Mouse (Mus musculus): ENCODE measurements around the gene Orai1. TPM values are rescaled to one million over a fixed set of nuclear protein-coding genes. Genes with fewer than 3 reads are reported as not detected.

The Orai1 gene
- 87.2 TPM for total RNA-seq (2023)

DNA sequence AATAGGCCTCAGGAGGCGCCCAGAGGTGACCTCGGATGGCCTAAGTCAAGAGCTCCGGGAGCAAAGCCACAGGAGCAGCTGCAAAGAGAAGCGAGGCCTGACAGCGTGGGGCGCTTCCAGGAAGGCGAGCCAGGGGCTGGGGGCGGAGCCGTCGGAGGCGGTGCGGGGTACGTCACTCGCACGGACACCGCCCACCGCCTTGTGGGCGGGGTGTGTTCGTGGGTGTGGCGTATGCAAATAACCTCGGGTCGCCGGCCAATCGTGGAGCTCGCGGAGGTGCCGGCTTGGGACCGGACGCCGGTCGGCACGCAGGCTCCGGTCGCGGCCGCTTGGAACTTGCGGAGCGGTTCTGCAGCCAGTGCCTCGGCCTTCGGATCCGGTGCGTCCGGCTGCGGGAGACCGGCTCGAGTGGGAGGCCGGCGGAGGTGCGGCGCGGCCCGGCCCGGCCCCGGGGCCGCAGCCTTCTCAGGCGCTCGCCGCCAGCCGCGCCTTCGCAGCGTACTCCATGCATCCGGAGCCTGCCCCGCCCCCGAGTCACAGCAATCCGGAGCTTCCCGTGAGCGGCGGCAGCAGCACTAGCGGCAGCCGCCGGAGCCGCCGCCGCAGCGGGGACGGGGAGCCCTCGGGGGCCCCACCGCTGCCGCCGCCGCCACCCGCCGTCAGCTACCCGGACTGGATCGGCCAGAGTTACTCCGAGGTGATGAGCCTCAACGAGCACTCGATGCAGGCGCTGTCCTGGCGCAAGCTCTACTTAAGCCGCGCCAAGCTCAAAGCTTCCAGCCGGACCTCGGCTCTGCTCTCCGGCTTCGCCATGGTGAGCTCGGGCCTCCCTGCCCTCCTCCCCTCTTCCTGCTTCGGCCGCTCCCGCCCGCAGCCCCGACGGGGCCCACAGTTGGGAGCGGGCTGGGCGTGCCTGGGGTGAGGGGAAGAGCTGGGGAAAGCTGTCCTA lies at the start of gene Orai1:
Gene Orai1 (plus strand): TSS at position 322 of the 949 bp plus-strand sequence.

DNA sequence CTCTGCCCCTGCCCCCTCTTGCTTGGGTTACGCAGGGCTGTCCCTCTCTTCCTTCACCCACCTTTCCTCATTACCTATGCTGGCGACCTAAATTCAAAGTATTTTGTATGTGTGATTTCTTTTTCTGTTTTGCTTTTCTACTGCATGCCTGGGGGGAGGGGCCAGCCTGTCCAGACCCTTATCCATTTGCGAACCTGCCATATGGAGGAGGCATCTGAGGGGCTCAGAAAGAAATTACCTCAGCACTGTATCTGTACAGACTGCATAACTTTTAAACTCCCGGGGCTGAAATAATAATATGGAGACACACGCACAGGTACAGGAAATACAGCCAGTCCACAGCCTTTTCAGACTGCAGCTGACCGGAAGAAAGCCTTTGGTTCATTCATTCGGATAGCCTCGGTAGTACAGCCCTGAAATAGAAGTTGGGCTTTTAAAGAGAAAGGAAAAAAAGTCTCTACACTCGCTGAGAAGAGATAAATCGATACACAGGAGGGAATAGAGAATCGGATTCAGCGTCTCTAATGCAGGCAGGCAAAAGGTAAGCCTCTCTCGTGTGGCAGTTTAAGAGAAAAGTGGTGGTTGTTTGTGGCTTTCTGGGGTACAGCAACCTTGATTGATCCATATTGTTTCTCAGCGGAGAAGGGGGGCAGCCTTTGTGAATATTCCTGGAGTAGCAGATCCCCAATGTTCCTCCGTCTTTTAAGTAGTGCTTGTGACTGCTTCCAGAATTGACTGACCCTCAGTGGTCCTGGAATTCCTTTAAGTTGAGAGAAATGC lies 25.1 kb upstream of the Orai1 start, which contains the start of gene Kdm2b:
Gene Kdm2b (minus strand): TSS at position 273 of the 780 bp plus-strand sequence.

DNA sequence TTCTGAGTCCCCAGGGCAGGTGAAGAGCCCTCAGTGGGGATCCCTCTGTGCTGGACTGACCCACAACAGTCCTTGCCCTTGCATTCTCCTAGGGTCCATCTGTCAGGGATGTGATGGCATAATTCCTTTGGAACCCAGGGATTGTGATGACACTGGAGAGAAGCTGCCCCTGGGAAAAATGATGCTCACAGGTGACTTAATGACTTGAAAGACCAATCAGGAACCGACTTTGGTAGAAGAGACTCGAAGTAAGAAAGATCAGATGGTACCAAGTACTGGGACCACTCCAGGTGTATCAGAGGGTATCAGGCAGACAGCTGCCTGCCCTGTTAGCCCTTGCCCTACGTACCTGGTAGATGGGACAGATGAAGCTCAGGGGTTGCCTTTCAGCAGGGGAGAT lies 32.0 kb downstream of the Orai1 start, which contains the start of gene Morn3:
Gene Morn3 (minus strand): TSS at position 101 of the 400 bp plus-strand sequence.

DNA sequence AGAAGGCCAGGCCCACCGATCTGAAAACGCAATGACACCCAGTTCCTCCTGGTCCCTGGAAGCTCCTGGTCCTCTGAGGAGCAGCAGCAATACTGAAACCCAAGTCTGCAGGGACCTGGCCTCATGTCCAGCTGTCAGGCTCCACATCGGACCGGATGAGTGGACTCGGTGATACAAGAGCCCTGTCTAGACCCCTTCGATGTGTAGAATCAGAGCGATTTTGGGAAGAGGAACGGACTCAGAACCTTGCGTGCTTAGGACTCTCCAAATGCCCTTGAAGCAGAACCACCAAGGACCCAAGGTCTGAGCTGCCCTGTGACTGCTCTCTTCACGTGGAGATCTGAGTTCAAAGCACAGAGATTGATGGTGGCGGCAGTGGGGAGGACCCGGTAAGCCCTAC lies 53.2 kb downstream of the Orai1 start, which contains the start of gene Tmem120b:
Gene Tmem120b (plus strand): TSS at position 301 of the 400 bp plus-strand sequence.

Other genes starting within 250 kb of the Orai1 start
- 27.2 TPM for gene Camkk2, start 235.7 kb upstream of the Orai1 start, total RNA-seq (2023)
- gene Anapc5, start 193.7 kb upstream of the Orai1 start, total RNA-seq (2023) = 255 TPM
- 31.6 TPM for gene Rnf34, start 165.0 kb upstream of the Orai1 start, total RNA-seq (2023)
- gene Kdm2b, start 25.3 kb upstream of the Orai1 start, total RNA-seq (2023) = 77.0 TPM
- gene Morn3, start 31.9 kb downstream of the Orai1 start, total RNA-seq (2023) = not detected
- gene Tmem120b, start 53.3 kb downstream of the Orai1 start, total RNA-seq (2023) = 8.4 TPM
- gene Rhof, start 117.6 kb downstream of the Orai1 start, total RNA-seq (2023) = 86.3 TPM
- 97.1 TPM for gene Setd1b, start 127.1 kb downstream of the Orai1 start, total RNA-seq (2023)
- 24.7 TPM for gene Psmd9, start 154.3 kb downstream of the Orai1 start, total RNA-seq (2023)
- gene Hpd, start 167.7 kb downstream of the Orai1 start, total RNA-seq (2023) = not detected
- 2.9 TPM for gene Wdr66, start 237.0 kb downstream of the Orai1 start, total RNA-seq (2023)

Data from CD4-positive naive resting alpha-beta T cell, adult 57 days (primary cell).